Mouse (Mus musculus) embryo, embryonic 11.5 days (tissue): ENCODE results near the gene Txn1.

Source experiments
- DNase-seq: peaks from one replicate; pipeline ENCODE4 v3.0.0-alpha.2; 2012; ENCODE audit warnings: low read depth, low spot score

Txn1 gene

DNA sequence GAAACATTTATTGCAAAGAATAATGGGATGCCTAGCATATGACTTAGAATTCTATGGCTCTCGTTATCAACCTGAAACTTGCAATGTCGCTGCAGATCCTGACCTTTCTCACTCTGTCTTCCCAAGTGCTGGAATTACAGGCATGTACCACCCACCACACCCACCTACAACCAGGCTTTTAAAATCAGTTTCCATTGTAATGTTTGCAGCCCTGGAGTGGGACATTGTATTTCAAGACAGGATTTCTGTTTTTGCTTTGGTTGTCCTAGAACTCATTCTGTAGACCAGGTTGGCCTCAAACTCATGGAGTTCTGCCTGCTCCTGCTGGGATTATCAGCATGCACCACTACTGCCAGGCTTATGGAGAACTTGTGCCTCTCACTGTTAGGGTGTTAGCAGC is 13.3 kb downstream of the Txn1 start:
- DNase-seq, result no peak

DNA sequence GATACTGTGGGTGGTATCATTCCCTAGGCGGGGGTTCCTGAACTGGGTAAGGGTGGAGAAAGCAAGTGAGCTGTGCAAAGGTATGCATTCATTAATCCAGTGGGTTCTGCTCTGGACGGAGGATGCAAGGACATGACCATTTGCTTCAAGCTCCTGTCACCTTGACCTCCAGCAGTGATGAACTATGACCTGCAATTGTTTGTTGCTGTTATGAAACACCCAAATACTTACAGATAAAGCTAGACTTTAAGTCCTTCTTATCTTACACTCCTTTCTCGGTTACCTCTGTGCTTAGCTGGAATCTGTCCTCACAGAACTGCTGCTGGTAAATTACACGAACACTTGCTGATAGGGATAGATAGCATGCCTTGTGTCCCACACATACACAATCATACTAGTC is 15.6 kb downstream of the Txn1 start:
- no peak for DNase-seq

DNA sequence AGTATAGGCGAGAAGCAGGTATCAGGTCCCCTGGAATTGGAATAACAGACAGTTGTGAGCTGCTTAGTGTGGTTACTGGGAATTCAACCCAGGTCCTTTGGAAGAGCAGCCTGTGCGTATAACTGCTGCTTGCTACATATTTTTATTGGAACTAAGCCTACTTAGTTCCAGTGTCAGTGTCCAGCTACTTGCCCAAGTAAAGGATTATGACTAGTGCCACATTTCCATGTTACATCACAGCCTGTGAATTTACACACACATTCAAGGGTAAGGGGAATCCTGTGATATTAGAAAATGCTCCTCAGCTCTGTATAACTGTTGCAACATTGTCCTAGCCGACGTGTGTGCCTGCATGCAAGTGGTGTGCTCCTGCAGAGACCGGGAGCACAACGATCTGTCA is 18.9 kb downstream of the Txn1 start:
- no peak for DNase-seq

- DNase-seq, result no peak
These were observed 22.0 kb downstream of the Txn1 start for GRCm38 (mm10) chr4:57934181-57934580.

GRCm38 (mm10) chr4:57930559-57931170 is 25.5 kb downstream of the Txn1 start:
- no peak for DNase-seq

- peak; percentile 38 for DNase-seq
These were observed 28.6 kb downstream of the Txn1 start for GRCm38 (mm10) chr4:57927464-57928205.

GRCm38 (mm10) chr4:57924556-57925071 is 31.6 kb downstream of the Txn1 start:
- no peak for DNase-seq

- no peak for DNase-seq
These were observed 34.0 kb downstream of the Txn1 start for GRCm38 (mm10) chr4:57922171-57922570.

GRCm38 (mm10) chr4:57920522-57920921 is 35.7 kb downstream of the Txn1 start:
- DNase-seq, result no peak

- no peak for DNase-seq
These were observed 36.5 kb downstream of the Txn1 start for GRCm38 (mm10) chr4:57919494-57920423.

- no peak for DNase-seq
These were observed 39.5 kb downstream of the Txn1 start for GRCm38 (mm10) chr4:57916711-57917110.

DNA sequence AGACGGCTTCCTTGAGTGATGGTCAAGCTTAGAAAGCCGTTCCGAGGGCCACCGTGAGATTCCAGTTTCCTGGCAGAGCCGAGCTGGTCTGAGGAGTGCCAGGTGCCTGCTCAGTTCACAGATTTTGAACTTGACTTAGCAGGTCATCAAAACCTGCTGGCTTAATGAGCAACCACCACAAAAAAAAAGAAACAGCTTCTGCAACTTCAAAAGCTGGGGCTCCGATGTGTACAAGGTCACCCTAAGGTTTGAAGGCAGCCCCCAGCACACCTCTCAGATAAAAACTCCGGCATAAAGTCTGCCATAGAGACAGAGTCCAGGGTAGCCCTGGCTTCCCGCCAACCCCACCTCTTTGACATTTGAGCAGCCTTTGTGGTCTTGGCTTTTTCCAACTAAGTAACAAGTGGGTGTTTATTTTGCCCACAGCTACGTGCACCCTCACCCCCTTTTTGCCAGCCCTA is 40.0 kb downstream of the Txn1 start, which contains the start of gene D630039A03Rik:
Gene D630039A03Rik (minus strand): TSS at position 97 of the 461 bp plus-strand sequence.
- DNase-seq, result no peak

DNA sequence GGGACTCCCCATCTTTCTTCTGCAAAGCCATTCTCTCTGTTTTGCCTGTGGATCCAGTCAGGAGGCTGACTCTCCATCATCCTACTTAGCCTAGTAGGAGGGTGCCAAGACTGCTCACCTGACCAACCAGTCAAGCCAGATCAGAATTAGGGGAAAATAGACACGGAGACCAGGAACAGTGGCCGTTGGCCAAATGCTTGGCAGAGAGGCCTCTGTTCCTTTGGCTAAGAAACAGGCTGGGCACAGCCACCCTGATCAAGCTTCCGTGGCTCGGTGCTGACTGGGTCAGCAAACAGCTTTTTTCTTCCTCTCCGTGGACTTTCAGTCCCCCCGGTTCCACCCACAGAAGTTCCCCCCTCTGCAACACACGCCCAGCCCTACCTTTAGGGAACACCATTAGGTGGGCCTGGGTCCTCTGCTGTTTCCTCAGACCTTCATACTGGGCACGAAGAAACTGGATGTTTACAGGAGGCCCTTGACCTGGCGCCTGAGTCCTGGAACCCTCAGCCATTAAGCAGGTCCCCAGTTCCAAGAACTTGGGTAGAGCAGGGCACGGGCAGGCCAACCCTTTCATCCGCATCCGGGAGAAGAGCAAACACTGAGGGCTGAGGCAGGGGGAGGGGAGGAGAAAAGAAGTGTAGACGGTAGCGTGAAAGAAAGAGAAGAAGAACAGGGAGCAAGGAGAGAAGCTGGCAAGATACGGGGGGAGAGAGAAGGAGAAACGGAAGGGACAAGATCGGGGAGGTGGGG is 40.8 kb downstream of the Txn1 start:
- DNase-seq, result no peak

DNA sequence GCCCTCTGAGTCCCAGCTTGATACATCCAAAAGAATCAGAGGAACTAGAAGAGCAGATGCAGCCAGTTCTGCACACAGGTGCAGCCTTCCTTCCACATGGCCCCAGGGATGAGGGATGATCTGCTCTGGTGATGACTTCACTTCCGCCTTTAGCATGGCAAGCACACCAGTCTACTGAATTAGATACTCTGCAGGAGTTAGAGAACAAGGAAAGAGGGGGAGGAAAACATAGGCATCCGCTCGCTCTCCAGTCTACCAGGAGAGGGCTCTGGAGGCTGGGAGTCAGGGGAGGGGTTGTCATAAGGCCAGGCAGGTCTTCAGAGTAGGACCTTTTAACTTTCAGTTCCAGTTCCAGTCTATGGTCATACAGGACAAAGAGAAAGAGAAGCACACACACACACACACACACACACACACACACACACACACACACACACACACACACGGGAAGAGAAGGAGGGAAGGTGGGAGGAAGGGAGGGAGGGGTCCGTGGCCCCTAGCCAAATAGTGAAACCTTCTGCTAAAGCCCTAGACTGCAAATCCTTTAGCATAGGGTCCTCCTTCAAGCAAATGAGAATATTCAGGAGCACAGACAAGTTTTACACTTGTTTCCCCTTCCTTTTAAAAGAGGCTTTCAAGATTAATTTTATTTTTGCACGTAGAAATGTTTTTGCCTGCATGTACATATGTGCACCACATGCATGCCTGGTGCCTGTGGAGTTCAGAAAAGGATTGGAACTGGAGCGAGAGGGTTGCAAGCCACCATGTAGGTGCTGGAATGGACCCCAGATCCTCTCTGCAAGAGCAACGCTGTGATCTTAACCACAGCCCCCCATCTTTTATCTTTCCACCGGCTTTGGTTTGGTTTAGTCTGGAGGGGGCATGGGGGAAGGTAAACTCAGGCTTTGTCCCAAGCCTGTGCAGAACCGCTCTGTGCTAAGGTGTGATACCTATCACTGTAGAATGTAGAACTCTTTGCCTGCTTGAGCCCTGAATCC is 41.7 kb downstream of the Txn1 start:
- DNase-seq, result no peak

DNA sequence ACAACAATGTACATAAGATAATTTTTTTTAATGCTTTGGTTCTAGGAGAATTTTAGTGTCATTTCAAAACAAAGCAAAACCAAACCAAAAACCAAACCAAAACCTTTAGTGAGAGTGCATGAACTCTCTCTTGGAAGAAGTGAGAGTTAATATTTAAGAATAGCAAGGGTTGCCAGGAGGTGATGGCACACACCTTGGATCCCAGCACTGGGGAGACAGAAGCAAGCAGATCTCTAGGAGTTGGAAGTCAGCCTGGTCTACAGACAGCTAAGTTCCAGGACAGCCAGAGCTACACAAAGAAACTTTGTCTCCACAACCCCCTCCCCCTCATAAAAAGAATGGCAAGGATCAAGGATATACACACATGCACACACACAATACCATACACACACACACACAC is 43.2 kb downstream of the Txn1 start:
- DNase-seq, result no peak

DNA sequence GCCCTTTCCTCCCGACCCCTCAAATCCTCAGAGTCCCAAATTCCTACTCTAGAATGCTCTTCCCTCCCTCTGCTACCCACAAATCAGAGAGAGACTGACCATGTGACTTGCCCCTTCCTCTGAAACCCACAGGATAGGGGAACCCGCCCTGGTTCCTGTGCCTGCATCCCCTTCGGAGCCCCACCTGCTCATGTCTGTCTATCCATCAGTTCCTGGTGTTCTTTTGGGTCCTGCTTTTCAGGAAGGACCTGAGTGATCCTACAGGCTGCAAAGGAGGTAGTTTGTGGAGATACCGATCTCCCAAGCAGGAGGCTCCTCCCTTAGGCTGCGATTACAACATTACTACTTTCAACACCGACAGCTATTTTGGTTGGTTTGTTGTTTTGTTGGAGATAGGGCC is 47.4 kb downstream of the Txn1 start:
- no peak for DNase-seq

DNA sequence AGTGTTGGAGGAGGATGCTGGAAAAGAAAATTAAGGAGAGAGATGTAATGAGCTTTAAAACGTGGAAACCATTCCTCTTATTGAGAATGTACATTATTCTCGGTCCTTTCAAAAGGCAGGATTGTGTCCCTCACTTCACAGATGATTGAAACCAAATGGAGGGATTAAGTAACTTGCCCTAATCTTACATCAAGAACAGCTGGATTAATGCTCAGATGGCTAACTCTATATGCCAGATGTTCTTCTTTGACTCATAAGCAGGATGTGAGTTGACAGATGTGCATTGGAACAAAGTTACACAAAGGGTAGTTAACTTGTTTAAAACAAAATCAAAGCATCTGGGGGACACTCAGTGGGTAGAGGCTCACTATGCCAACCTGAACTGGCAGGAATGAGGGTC is 49.5 kb downstream of the Txn1 start:
- DNase-seq, result no peak

DNA sequence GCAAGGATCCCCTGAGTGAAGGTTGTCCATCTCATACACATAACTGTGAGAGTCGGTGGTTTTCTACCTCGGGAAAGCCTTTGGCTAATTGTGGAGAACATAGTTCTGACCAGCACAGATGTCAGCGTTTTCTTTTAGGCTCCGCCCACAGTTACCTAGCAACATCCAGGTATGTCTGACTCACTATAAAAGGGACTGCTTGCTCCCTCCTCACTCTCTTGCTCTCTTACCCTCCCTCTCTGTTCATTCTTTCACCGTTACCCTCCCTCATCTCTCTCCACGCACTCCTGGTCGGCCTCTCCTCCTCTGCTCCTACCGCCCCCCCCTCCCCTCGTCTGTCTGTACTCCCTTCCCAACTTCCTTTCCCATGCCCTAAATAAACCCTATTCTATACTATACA is 51.6 kb downstream of the Txn1 start:
- no peak for DNase-seq

DNA sequence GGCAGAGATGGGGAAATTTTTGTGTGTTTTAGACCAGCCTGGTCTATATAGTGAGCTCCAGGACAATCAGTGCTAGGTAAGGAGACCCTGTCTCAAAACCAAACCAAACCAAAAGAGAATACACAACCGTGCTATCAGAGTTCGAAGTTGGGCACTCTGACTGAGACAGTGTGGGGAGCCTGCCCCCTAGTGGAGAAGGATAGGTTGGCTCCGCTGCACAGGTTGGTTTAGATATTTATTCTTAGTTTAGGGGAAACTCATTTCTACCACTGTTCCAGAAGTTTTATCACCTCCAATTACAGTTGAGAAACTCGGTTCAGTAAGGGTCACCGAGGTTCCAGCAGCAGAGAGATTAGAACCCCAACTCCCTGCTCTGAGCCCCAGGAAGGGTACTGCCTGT is 52.0 kb downstream of the Txn1 start:
- DNase-seq, result peak; percentile 51

DNA sequence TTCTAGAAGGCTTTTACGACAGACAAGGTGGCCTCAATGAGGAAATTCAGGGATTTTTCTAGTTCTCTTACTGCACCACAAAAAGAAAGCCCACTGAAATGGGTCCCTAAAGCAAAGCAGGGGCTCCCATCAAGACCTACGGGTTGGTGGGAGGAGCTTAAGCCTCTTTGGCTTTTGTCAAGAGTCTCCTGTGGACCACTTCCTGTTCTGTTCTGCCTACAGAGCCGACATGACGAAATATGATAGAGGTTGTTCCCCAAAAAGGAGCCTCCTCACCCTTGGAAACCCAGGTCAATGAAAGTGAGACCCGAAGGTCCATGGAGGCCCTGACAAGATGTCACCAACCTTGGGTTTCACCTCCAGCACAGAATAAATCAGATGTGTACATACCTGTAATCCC is 53.6 kb downstream of the Txn1 start:
- DNase-seq, result no peak
